Mouse (Mus musculus): ENCODE data around the gene Afmid. TPM values are rescaled to one million over a fixed set of nuclear protein-coding genes. Genes with fewer than 3 reads are reported as not detected.

Afmid gene
- 5.6 and 5.9 TPM in 2 replicates for polyA plus RNA-seq (2015; fragmentation: Nextera tagmentation; extraction: Ambion mirVana)

GRCm38 (mm10) chr11:117825333-117826101, at the start of gene Afmid, which contains the start of gene Tk1:
Gene Afmid, plus strand, starts transcription at chr11:117825924.
Gene Tk1, minus strand, starts transcription at chr11:117826092.
- under 1% methylated on average over 34 of the region's 34 CpGs for WGBS
- H3K9me3 ChIP-seq (replicated peaks; ENCODE audit: control insufficient read depth, low read length, poor library complexity, severe bottlenecking) = no peaks in the 10 kb centered on the region
- H3K36me3 ChIP-seq (ENCODE audit: control insufficient read depth, insufficient read depth, low read length) = no peaks in the 10 kb centered on the region
- H3K27me3 ChIP-seq (ENCODE audit: control insufficient read depth, insufficient read depth, low read depth, low read length) = no peaks in the 10 kb centered on the region
- peak within 1 kb of the TSS; percentile 39 for H3K4me3 ChIP-seq (ENCODE audit: low read depth, low read length)
- peak; percentile 40; the same call in 1 of the 2 replicates for ATAC-seq
- peak within 1 kb of the TSS; percentile 62 for H3K9ac ChIP-seq (ENCODE audit: low read depth, low read length)
- peaks cover 19% of the 10 kb centered on the region for H3K4me1 ChIP-seq (ENCODE audit: control insufficient read depth, insufficient read depth, low read length)
- peak within 1 kb of the TSS; percentile 38; the same call in 1 of the 2 replicates for H3K27ac ChIP-seq (ENCODE audit: low read length)
- peak within 1 kb of the TSS; percentile 79 for H3K4me2 ChIP-seq (ENCODE audit: low read length)

- peaks cover 13% of the 10 kb centered on the region for H3K4me1 ChIP-seq (ENCODE audit: control insufficient read depth, insufficient read depth, low read length)
- H3K36me3 ChIP-seq (ENCODE audit: control insufficient read depth, insufficient read depth, low read length) = no peaks in the 10 kb centered on the region
- H3K9me3 ChIP-seq (replicated peaks; ENCODE audit: control insufficient read depth, low read length, poor library complexity, severe bottlenecking) = no peaks in the 10 kb centered on the region
- H3K4me2 ChIP-seq (ENCODE audit: low read length) = no peak overlapping the region
- H3K9ac ChIP-seq (ENCODE audit: low read depth, low read length) = no peak overlapping the region
- no peak overlapping the region for H3K27ac ChIP-seq (ENCODE audit: low read length)
- ATAC-seq = no peak
- 88% methylated on average over 14 of the region's 14 CpGs for whole genome bisulfite sequencing
- no peak overlapping the region for H3K4me3 ChIP-seq (ENCODE audit: low read depth, low read length)
- peaks cover 14% of the 10 kb centered on the region for H3K27me3 ChIP-seq (ENCODE audit: control insufficient read depth, insufficient read depth, low read depth, low read length)
Observed at GRCm38 (mm10) chr11:117776085-117776792, 49.5 kb upstream of the Afmid start.

- H3K36me3 ChIP-seq (ENCODE audit: control insufficient read depth, insufficient read depth, low read length) = no peaks in the 10 kb centered on the region
- no peak overlapping the region for H3K9ac ChIP-seq (ENCODE audit: low read depth, low read length)
- 84% methylated on average over 5 of the region's 5 CpGs for WGBS
- no peaks in the 10 kb centered on the region for H3K9me3 ChIP-seq (replicated peaks; ENCODE audit: control insufficient read depth, low read length, poor library complexity, severe bottlenecking)
- H3K4me2 ChIP-seq (ENCODE audit: low read length) = no peak overlapping the region
- H3K27me3 ChIP-seq (ENCODE audit: control insufficient read depth, insufficient read depth, low read depth, low read length) = peaks cover 23% of the 10 kb centered on the region
- ATAC-seq = no peak
- no peak overlapping the region for H3K27ac ChIP-seq (ENCODE audit: low read length)
- H3K4me3 ChIP-seq (ENCODE audit: low read depth, low read length) = no peak overlapping the region
- H3K4me1 ChIP-seq (ENCODE audit: control insufficient read depth, insufficient read depth, low read length) = peaks cover 13% of the 10 kb centered on the region
Observed at GRCm38 (mm10) chr11:117777111-117777510, 48.6 kb upstream of the Afmid start.

- no peaks in the 10 kb centered on the region for H3K36me3 ChIP-seq (ENCODE audit: control insufficient read depth, insufficient read depth, low read length)
- no peak for ATAC-seq
- H3K4me2 ChIP-seq (ENCODE audit: low read length) = no peak overlapping the region
- no peak overlapping the region for H3K27ac ChIP-seq (ENCODE audit: low read length)
- no peaks in the 10 kb centered on the region for H3K9me3 ChIP-seq (replicated peaks; ENCODE audit: control insufficient read depth, low read length, poor library complexity, severe bottlenecking)
- H3K4me3 ChIP-seq (ENCODE audit: low read depth, low read length) = no peak overlapping the region
- 92% methylated on average over 11 of the region's 11 CpGs for WGBS
- H3K4me1 ChIP-seq (ENCODE audit: control insufficient read depth, insufficient read depth, low read length) = peaks cover 16% of the 10 kb centered on the region
- no peak overlapping the region for H3K9ac ChIP-seq (ENCODE audit: low read depth, low read length)
- H3K27me3 ChIP-seq (ENCODE audit: control insufficient read depth, insufficient read depth, low read depth, low read length) = peaks cover 24% of the 10 kb centered on the region
Observed at GRCm38 (mm10) chr11:117778031-117778430, 47.7 kb upstream of the Afmid start.

GRCm38 (mm10) chr11:117778851-117779433, 46.8 kb upstream of the Afmid start:
- no peak overlapping the region for H3K4me2 ChIP-seq (ENCODE audit: low read length)
- peak overlapping the region; percentile 39; the same call in 1 of the 2 replicates for H3K27ac ChIP-seq (ENCODE audit: low read length)
- H3K36me3 ChIP-seq (ENCODE audit: control insufficient read depth, insufficient read depth, low read length) = no peaks in the 10 kb centered on the region
- 76% methylated on average over 12 of the region's 12 CpGs for WGBS
- no peak overlapping the region for H3K9ac ChIP-seq (ENCODE audit: low read depth, low read length)
- H3K4me1 ChIP-seq (ENCODE audit: control insufficient read depth, insufficient read depth, low read length) = peaks cover 20% of the 10 kb centered on the region
- H3K4me3 ChIP-seq (ENCODE audit: low read depth, low read length) = no peak overlapping the region
- H3K27me3 ChIP-seq (ENCODE audit: control insufficient read depth, insufficient read depth, low read depth, low read length) = peaks cover 27% of the 10 kb centered on the region
- ATAC-seq = no peak
- no peaks in the 10 kb centered on the region for H3K9me3 ChIP-seq (replicated peaks; ENCODE audit: control insufficient read depth, low read length, poor library complexity, severe bottlenecking)

GRCm38 (mm10) chr11:117779434-117780198, 46.1 kb upstream of the Afmid start:
- WGBS = 8% methylated on average over 38 of the region's 38 CpGs
- no peaks in the 10 kb centered on the region; the same call in 1 of the 2 replicates for H3K9me3 ChIP-seq (replicated peaks; ENCODE audit: control insufficient read depth, low read length, poor library complexity, severe bottlenecking)
- no peaks in the 10 kb centered on the region for H3K36me3 ChIP-seq (ENCODE audit: control insufficient read depth, insufficient read depth, low read length)
- H3K27me3 ChIP-seq (ENCODE audit: control insufficient read depth, insufficient read depth, low read depth, low read length) = peaks cover 27% of the 10 kb centered on the region
- peak overlapping the region; percentile 39 for H3K27ac ChIP-seq (ENCODE audit: low read length)
- peak overlapping the region; percentile 20 for H3K4me3 ChIP-seq (ENCODE audit: low read depth, low read length)
- H3K9ac ChIP-seq (ENCODE audit: low read depth, low read length) = peak overlapping the region; percentile 52
- peak overlapping the region; percentile 48 for H3K4me2 ChIP-seq (ENCODE audit: low read length)
- 0 out of 2 replicates have a peak, but pooled peaks have one; percentile 5 for ATAC-seq
- peaks cover 20% of the 10 kb centered on the region for H3K4me1 ChIP-seq (ENCODE audit: control insufficient read depth, insufficient read depth, low read length)

- Histone ChIP-seq H3K9me3 (replicated peaks; ENCODE audit: control insufficient read depth, low read length, poor library complexity, severe bottlenecking) (no peaks in the 10 kb centered on the region; the same call in 1 of the 2 replicates), H3K4me3 (ENCODE audit: low read depth, low read length) (peak overlapping the region; percentile 20), H3K9ac (ENCODE audit: low read depth, low read length) (peak overlapping the region; percentile 52), H3K27ac (ENCODE audit: low read length) (peak overlapping the region; percentile 39), H3K4me2 (ENCODE audit: low read length) (peak overlapping the region; percentile 48), H3K4me1 (ENCODE audit: control insufficient read depth, insufficient read depth, low read length) (peaks cover 20% of the 10 kb centered on the region), H3K36me3 (ENCODE audit: control insufficient read depth, insufficient read depth, low read length) (no peaks in the 10 kb centered on the region), H3K27me3 (ENCODE audit: control insufficient read depth, insufficient read depth, low read depth, low read length) (peaks cover 27% of the 10 kb centered on the region)
- 3% methylated on average over 17 of the region's 17 CpGs for WGBS
- ATAC-seq = no peak
Observed at GRCm38 (mm10) chr11:117780199-117780515, 45.6 kb upstream of the Afmid start.

GRCm38 (mm10) chr11:117780582-117781111, 45.1 kb upstream of the Afmid start:
- H3K4me1 ChIP-seq (ENCODE audit: control insufficient read depth, insufficient read depth, low read length) = peaks cover 20% of the 10 kb centered on the region
- H3K27me3 ChIP-seq (ENCODE audit: control insufficient read depth, insufficient read depth, low read depth, low read length) = peaks cover 27% of the 10 kb centered on the region
- no peak for ATAC-seq
- peak overlapping the region; percentile 48 for H3K4me2 ChIP-seq (ENCODE audit: low read length)
- H3K27ac ChIP-seq (ENCODE audit: low read length) = no peak overlapping the region
- peak overlapping the region; percentile 20 for H3K4me3 ChIP-seq (ENCODE audit: low read depth, low read length)
- 4% methylated on average over 19 of the region's 19 CpGs for WGBS
- H3K9ac ChIP-seq (ENCODE audit: low read depth, low read length) = peak overlapping the region; percentile 52; the same call in 1 of the 2 replicates
- no peaks in the 10 kb centered on the region; the same call in 1 of the 2 replicates for H3K9me3 ChIP-seq (replicated peaks; ENCODE audit: control insufficient read depth, low read length, poor library complexity, severe bottlenecking)
- no peaks in the 10 kb centered on the region for H3K36me3 ChIP-seq (ENCODE audit: control insufficient read depth, insufficient read depth, low read length)

Data from midbrain, embryonic 16.5 days (tissue).